Mouse (Mus musculus): ENCODE data around the gene Plekhb2. TPM values are rescaled to one million over a fixed set of nuclear protein-coding genes. Genes with fewer than 3 reads are reported as not detected.

Plekhb2 gene
- polyA plus RNA-seq, 1 experiment from 2014 or later = 58.0 TPM

DNA sequence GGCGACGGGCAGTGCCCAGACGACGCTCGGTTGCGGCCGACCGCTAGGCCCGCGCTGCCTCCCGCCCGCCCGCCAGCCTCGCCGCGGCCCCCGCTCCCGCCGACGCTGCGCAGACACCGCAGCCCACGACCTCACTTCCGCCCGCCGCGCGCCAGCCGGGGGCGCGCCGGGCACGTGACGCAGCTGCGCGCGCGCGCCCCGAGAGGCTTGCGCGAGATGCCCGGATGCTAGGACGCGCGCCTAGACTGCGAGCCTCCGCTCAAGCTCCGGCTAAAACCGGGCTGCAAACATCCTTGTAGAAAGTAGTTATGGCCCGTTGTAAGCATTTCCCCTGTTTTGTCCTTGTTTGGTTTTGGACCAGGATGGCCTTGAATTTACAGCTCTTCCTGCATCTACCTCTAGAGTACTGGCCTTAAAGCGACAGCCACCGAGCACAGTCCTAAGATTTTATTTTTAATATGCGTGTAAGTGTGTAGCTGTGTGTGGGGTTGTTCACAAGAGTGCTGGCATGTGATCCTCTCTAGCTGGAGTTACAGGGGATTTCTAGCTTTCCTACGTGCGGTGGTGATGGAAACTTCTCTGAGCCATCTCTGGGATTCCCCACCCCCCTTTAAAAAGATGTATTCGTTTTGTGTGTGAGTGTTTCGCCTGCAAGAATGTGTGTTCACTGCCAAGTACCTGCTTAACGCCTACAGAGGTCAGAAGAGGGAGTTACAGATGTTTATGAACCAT lies 6.7 kb upstream of the Plekhb2 start, which contains the start of gene Fam168b:
Gene Fam168b, minus strand, starts transcription at position 179 of the 732 bp plus-strand sequence.
- H3K4me2 ChIP-seq (replicated peaks; ENCODE audit: low read depth, low read length) = peak within 1 kb of the TSS; percentile 89
- H3K4me3 ChIP-seq (ENCODE audit: low read length) = peak within 1 kb of the TSS; percentile 82
- WGBS = 1% methylated on average over 41 of the region's 59 CpGs

GRCm38 (mm10) chr1:34847070-34847469 lies 2.7 kb upstream of the Plekhb2 start:
- Histone ChIP-seq H3K27ac (ENCODE audit: low read length) (no peak overlapping the region), H3K36me3 (ENCODE audit: insufficient read depth, low read length) (no peaks in the 10 kb centered on the region), H3K27me3 (ENCODE audit: insufficient read depth, low read length) (no peaks in the 10 kb centered on the region), H3K4me1 (ENCODE audit: insufficient read depth, low read length) (peaks cover 21% of the 10 kb centered on the region), H3K4me3 (ENCODE audit: low read length) (no peak overlapping the region), H3K9me3 (ENCODE audit: low read length) (no peaks in the 10 kb centered on the region), H3K9ac (replicated peaks; ENCODE audit: low read length) (no peak overlapping the region), H3K4me2 (replicated peaks; ENCODE audit: low read depth, low read length) (no peak overlapping the region)
- 93% methylated on average over 3 of the region's 3 CpGs for WGBS
- no peak for ATAC-seq (ENCODE audit: low FRiP score, low TSS enrichment)

More for the DNA sequence above, 6.7 kb upstream of the Plekhb2 start, which contains the start of gene Fam168b:
- Histone ChIP-seq H3K9ac (replicated peaks; ENCODE audit: low read length) (peak within 1 kb of the TSS; percentile 93), H3K27ac (ENCODE audit: low read length) (peak within 1 kb of the TSS; percentile 98), H3K4me1 (ENCODE audit: insufficient read depth, low read length) (peaks cover 28% of the 10 kb centered on the region), H3K27me3 (ENCODE audit: insufficient read depth, low read length) (no peaks in the 10 kb centered on the region), H3K9me3 (ENCODE audit: low read length) (no peaks in the 10 kb centered on the region), H3K36me3 (ENCODE audit: insufficient read depth, low read length) (no peaks in the 10 kb centered on the region)
- peak; percentile 89 for ATAC-seq (ENCODE audit: low FRiP score, low TSS enrichment)

DNA sequence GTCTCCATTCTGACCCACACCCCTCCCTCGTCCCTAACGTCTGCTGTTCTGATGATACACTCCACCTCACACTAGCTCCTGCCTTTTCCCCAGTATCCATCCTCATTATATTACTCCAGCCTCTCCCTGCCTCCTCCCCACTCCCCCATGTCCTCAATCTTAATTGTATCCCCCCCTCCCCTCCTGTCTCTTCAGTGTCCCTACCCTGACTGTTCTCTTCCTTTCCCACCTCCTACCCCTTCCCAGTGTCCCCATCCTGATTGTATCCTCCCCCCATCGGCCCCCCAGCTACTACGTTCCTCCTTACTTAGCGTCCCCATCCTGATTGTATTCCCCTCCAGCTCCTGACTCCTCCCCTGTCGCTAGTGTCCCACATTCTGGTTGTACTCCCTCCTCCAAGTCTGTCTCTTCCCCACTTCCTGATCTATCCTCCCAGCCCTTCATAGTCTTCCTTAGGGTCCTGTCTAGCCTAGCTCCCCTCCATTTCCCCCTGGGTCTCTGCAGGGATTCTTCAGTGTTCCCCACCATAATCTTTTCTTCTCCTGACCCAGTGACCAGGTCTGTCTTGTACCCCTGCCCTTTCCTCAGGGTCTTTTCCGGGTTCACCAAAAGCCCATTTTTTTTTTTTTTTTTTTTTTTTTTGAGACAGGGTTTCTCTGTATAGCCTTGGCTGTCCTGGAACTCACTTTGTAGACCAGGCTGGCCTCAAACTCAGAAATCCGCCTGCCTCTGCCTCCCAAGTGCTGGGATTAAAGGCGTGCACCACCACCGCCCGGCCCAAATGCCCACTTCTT lies 764 bp downstream of the Plekhb2 start:
- Histone ChIP-seq H3K36me3 (ENCODE audit: insufficient read depth, low read length) (no peaks in the 10 kb centered on the region), H3K4me2 (replicated peaks; ENCODE audit: low read depth, low read length) (peak overlapping the region; percentile 89), H3K27ac (ENCODE audit: low read length) (no peak overlapping the region), H3K4me1 (ENCODE audit: insufficient read depth, low read length) (peaks cover 33% of the 10 kb centered on the region), H3K9ac (replicated peaks; ENCODE audit: low read length) (peak overlapping the region; percentile 89), H3K27me3 (ENCODE audit: insufficient read depth, low read length) (no peaks in the 10 kb centered on the region), H3K4me3 (ENCODE audit: low read length) (peak overlapping the region; percentile 72), H3K9me3 (ENCODE audit: low read length) (no peaks in the 10 kb centered on the region)
- 40% methylated on average over 10 of the region's 11 CpGs for WGBS
- ATAC-seq (ENCODE audit: low FRiP score, low TSS enrichment) = peak; percentile 62

DNA sequence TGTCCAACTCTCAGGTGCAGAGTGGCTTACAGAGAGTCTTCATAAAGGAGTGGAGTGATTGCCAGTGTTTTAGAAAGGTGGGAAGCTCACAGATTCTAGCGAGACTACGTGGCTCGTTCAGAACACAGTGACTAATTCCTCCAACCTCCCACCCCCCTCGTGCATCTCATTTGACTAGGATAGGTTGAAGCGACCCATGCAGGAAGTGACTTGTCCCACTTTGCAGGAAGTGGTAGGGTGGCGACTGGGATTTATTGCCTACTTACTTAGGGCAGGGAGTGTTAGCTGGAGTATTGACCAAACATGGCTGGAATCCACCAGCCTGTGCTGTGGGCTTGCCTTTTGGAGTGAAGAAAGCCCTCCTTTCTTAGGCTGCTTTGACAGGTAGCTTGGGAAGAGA lies 1.8 kb downstream of the Plekhb2 start:
- 30% methylated on average over 6 of the region's 6 CpGs for WGBS
- no peak for ATAC-seq (ENCODE audit: low FRiP score, low TSS enrichment)
- Histone ChIP-seq H3K27me3 (ENCODE audit: insufficient read depth, low read length) (no peaks in the 10 kb centered on the region), H3K4me1 (ENCODE audit: insufficient read depth, low read length) (peaks cover 33% of the 10 kb centered on the region), H3K9ac (replicated peaks; ENCODE audit: low read length) (no peak overlapping the region; the same call in 1 of the 2 replicates), H3K9me3 (ENCODE audit: low read length) (no peaks in the 10 kb centered on the region), H3K4me2 (replicated peaks; ENCODE audit: low read depth, low read length) (peak overlapping the region; percentile 89), H3K4me3 (ENCODE audit: low read length) (no peak overlapping the region), H3K27ac (ENCODE audit: low read length) (peak overlapping the region; percentile 25; the same call in 1 of the 2 replicates), H3K36me3 (ENCODE audit: insufficient read depth, low read length) (no peaks in the 10 kb centered on the region)

DNA sequence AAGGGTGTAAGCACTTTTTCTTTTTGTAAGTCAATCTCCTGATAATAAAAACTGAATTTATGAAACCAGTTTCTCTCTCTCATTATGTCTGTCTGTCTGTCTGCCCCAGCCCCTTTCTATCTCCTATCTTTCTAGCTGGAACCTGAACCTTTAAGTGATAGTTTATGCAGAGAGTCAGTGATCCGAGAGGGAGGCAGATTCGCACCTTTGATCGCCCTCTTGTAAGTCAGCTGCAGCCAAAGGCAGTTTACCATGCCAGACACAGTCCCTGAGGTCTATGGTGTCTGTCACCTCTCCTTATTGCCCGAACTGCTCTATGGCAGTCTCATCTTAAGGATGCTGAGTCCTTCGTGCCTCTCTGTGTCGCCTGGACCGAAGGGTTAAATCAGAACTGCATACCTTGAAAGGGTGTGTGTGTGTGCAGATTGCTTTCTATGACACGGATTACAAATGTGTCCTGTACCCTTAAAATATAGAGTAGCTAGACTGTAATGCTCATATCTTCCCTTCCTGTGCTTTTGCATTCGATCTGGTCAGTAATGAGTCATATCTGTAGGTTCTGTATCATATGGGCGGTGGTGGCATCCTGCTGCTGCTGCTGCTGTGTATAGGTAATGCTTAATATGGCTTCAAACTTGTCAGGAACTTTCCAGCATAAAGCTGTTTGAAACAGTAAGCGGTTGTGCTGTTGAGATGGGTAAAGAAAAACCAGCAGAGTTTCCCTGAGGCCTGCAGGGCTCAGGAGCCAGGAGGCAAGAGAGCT lies 2.5 kb downstream of the Plekhb2 start:
- ATAC-seq (ENCODE audit: low FRiP score, low TSS enrichment) = no peak
- H3K4me2 ChIP-seq (replicated peaks; ENCODE audit: low read depth, low read length) = no peak overlapping the region
- H3K27me3 ChIP-seq (ENCODE audit: insufficient read depth, low read length) = no peaks in the 10 kb centered on the region
- no peak overlapping the region for H3K4me3 ChIP-seq (ENCODE audit: low read length)
- peaks cover 33% of the 10 kb centered on the region for H3K4me1 ChIP-seq (ENCODE audit: insufficient read depth, low read length)
- H3K9ac ChIP-seq (replicated peaks; ENCODE audit: low read length) = 0 out of 2 replicates have a peak overlapping the region, but pooled peaks have one; percentile 27
- 53% methylated on average over 11 of the region's 11 CpGs for WGBS
- no peaks in the 10 kb centered on the region for H3K9me3 ChIP-seq (ENCODE audit: low read length)
- no peak overlapping the region; the same call in 1 of the 2 replicates for H3K27ac ChIP-seq (ENCODE audit: low read length)
- no peaks in the 10 kb centered on the region for H3K36me3 ChIP-seq (ENCODE audit: insufficient read depth, low read length)

- Histone ChIP-seq H3K9me3 (ENCODE audit: low read length) (no peaks in the 10 kb centered on the region), H3K4me3 (ENCODE audit: low read length) (no peak overlapping the region), H3K27me3 (ENCODE audit: insufficient read depth, low read length) (no peaks in the 10 kb centered on the region), H3K9ac (replicated peaks; ENCODE audit: low read length) (no peak overlapping the region), H3K4me2 (replicated peaks; ENCODE audit: low read depth, low read length) (no peak overlapping the region), H3K27ac (ENCODE audit: low read length) (no peak overlapping the region), H3K4me1 (ENCODE audit: insufficient read depth, low read length) (peaks cover 33% of the 10 kb centered on the region), H3K36me3 (ENCODE audit: insufficient read depth, low read length) (no peaks in the 10 kb centered on the region)
- ATAC-seq (ENCODE audit: low FRiP score, low TSS enrichment) = no peak
- WGBS = 78% methylated on average over 2 of the region's 2 CpGs
Observed at GRCm38 (mm10) chr1:34853786-34854185, 4.0 kb downstream of the Plekhb2 start.

- Histone ChIP-seq H3K27me3 (ENCODE audit: insufficient read depth, low read length) (no peaks in the 10 kb centered on the region), H3K4me2 (replicated peaks; ENCODE audit: low read depth, low read length) (no peak overlapping the region), H3K4me1 (ENCODE audit: insufficient read depth, low read length) (peaks cover 28% of the 10 kb centered on the region), H3K4me3 (ENCODE audit: low read length) (no peak overlapping the region), H3K27ac (ENCODE audit: low read length) (no peak overlapping the region), H3K9me3 (ENCODE audit: low read length) (no peaks in the 10 kb centered on the region), H3K9ac (replicated peaks; ENCODE audit: low read length) (no peak overlapping the region), H3K36me3 (ENCODE audit: insufficient read depth, low read length) (no peaks in the 10 kb centered on the region)
- no peak for ATAC-seq (ENCODE audit: low FRiP score, low TSS enrichment)
- 47% methylated on average over 12 of the region's 12 CpGs for WGBS
Observed at GRCm38 (mm10) chr1:34855056-34855739, 5.4 kb downstream of the Plekhb2 start.

- H3K27ac ChIP-seq (ENCODE audit: low read length) = no peak overlapping the region
- no peak for ATAC-seq (ENCODE audit: low FRiP score, low TSS enrichment)
Observed at GRCm38 (mm10) chr1:34858671-34859070, 8.9 kb downstream of the Plekhb2 start.

DNA sequence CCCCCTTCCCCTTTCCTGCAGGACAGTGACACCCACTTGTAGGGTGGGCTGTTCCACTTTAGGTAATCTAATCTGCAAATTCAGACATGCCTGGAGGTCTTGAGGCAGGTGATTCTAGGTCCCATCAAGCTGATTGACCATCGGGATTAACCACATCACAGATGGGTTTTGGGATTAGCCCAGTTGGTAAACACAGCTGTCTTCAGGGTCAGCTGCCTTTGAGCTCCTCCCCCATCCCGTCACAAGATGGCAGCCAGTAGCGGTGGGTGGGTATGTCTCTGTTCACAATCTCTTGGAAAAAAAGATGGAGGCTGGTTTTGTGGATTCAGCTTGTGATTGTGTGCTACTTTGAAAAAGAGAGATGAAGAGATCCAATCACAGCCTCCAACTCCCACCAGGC lies 10.0 kb downstream of the Plekhb2 start:
- Histone ChIP-seq H3K27me3 (ENCODE audit: insufficient read depth, low read length) (no peaks in the 10 kb centered on the region), H3K9ac (replicated peaks; ENCODE audit: low read length) (no peak overlapping the region), H3K4me2 (replicated peaks; ENCODE audit: low read depth, low read length) (no peak overlapping the region), H3K4me3 (ENCODE audit: low read length) (no peak overlapping the region), H3K36me3 (ENCODE audit: insufficient read depth, low read length) (peaks cover 19% of the 10 kb centered on the region), H3K27ac (ENCODE audit: low read length) (no peak overlapping the region), H3K9me3 (ENCODE audit: low read length) (no peaks in the 10 kb centered on the region), H3K4me1 (ENCODE audit: insufficient read depth, low read length) (peaks cover 3% of the 10 kb centered on the region; the same call in 1 of the 2 replicates)
- ATAC-seq (ENCODE audit: low FRiP score, low TSS enrichment) = no peak
- 81% methylated on average over 3 of the region's 3 CpGs for WGBS

More at GRCm38 (mm10) chr1:34858671-34859070, 8.9 kb downstream of the Plekhb2 start:
- H3K4me1 ChIP-seq (ENCODE audit: insufficient read depth, low read length) = peaks cover 3% of the 10 kb centered on the region; the same call in 1 of the 2 replicates
- WGBS = 64% methylated on average over 5 of the region's 5 CpGs
- no peak overlapping the region for H3K4me2 ChIP-seq (replicated peaks; ENCODE audit: low read depth, low read length)
- H3K9me3 ChIP-seq (ENCODE audit: low read length) = no peaks in the 10 kb centered on the region
- no peaks in the 10 kb centered on the region for H3K27me3 ChIP-seq (ENCODE audit: insufficient read depth, low read length)
- H3K36me3 ChIP-seq (ENCODE audit: insufficient read depth, low read length) = peaks cover 11% of the 10 kb centered on the region
- H3K4me3 ChIP-seq (ENCODE audit: low read length) = no peak overlapping the region
- no peak overlapping the region for H3K9ac ChIP-seq (replicated peaks; ENCODE audit: low read length)

All from kidney, embryonic 16.5 days (tissue).